Mouse (Mus musculus) embryonic facial prominence, embryonic 11.5 days (tissue): ENCODE data around the gene Ttc21b. TPM values are rescaled to one million over a fixed set of nuclear protein-coding genes. Genes with fewer than 3 reads are reported as not detected.
"Not testable (repeated sequence)": the region's sequence is repeated elsewhere in the genome, so short reads cannot be mapped to it uniquely, and the experiment has no call there.

Source experiments
- ATAC-seq: fragments of 200-750 bp; cut with Nextera tagmentation; replicated peaks from 2 replicates; pipeline ENCODE4 v1.8.0; 2017; ENCODE audit warnings: low read depth; ENCODE audit not compliant: insufficient number of reproducible peaks, low FRiP score, low TSS enrichment
- DNase-seq: peaks from one replicate; pipeline ENCODE4 v3.0.0-alpha.2; 2015; ENCODE audit warnings: low spot score
- H3K27ac ChIP-seq: fragments of 300-500 bp; sonication (generic); replicated peaks from 2 replicates; pipeline ENCODE4 v1.5.1; 2014; ENCODE audit warnings: mild to moderate bottlenecking, low read depth, low read length, control low read depth
- H3K27me3 ChIP-seq: fragments of 300-500 bp; sonication (generic); 2 replicates; pipeline ENCODE4 v1.6.1; 2014; ENCODE audit warnings: mild to moderate bottlenecking, low read length, moderate library complexity, mixed read lengths; ENCODE audit not compliant: control insufficient read depth, insufficient read depth
- H3K36me3 ChIP-seq: fragments of 300-500 bp; sonication (generic); replicated peaks from 2 replicates; pipeline ENCODE4 v1.6.1; 2014; ENCODE audit warnings: low read depth, mild to moderate bottlenecking, low read length, moderate library complexity, mixed read lengths; ENCODE audit not compliant: control insufficient read depth, insufficient read depth
- H3K4me1 ChIP-seq: fragments of 300-500 bp; sonication (generic); 2 replicates; pipeline ENCODE4 v1.6.1; 2014; ENCODE audit warnings: low read length, mixed read lengths; ENCODE audit not compliant: control insufficient read depth, insufficient read depth
- H3K4me2 ChIP-seq: fragments of 300-500 bp; sonication (generic); 2 replicates; pipeline ENCODE4 v1.6.1; 2014; ENCODE audit warnings: low read depth, mild to moderate bottlenecking, control low read depth, low read length, moderate library complexity
- H3K4me3 ChIP-seq: fragments of 300-500 bp; sonication (generic); 2 replicates; pipeline ENCODE4 v1.5.1; 2014; ENCODE audit warnings: low read depth, low read length, control low read depth
- H3K9ac ChIP-seq: fragments of 300-500 bp; sonication (generic); replicated peaks from 2 replicates; pipeline ENCODE4 v1.6.1; 2014; ENCODE audit warnings: mild to moderate bottlenecking, control low read depth, low read length
- H3K9me3 ChIP-seq: fragments of 300-500 bp; sonication (generic); replicated peaks from 2 replicates; pipeline ENCODE4 v1.6.1; 2016; ENCODE audit warnings: mild to moderate bottlenecking, low read length, inconsistent platforms, mixed read lengths; ENCODE audit not compliant: control insufficient read depth
- WGBS: fragments of 180-500 bp; shearing (Covaris S2); extraction: QIAGEN DNeasy Blood & Tissue Kit; methylation state at CpG from one replicate; pipeline ENCODE4 v1.1.7; 2014; 5-methylcytosine and 5-hydroxymethylcytosine counted together
- polyA plus RNA-seq: library from polyadenylated mRNA; unstranded; fragments of >200 nt; fragmentation: Nextera tagmentation; extraction: Ambion mirVana; gene quantifications from 2 replicates; pipeline ENCODE4 v1.2.1, GENCODE M21; 2014

The Ttc21b gene
- polyA plus RNA-seq, 1 experiment from 2014 or later: 17.6 TPM

- no peak overlapping the region for H3K4me3 ChIP-seq
- no peak overlapping the region for H3K9ac ChIP-seq
- H3K4me2 ChIP-seq: no peak overlapping the region
- no peak overlapping the region for H3K27ac ChIP-seq
- WGBS: 84% methylated on average over 2 of the region's 2 CpGs
- H3K4me1 ChIP-seq: no peaks in the 10 kb centered on the region
- H3K36me3 ChIP-seq: no peaks in the 10 kb centered on the region; the same call in 1 of the 2 replicates
- no peaks in the 10 kb centered on the region for H3K27me3 ChIP-seq
- no peak for ATAC-seq
- no peaks in the 10 kb centered on the region for H3K9me3 ChIP-seq
- DNase-seq: no peak
These were observed 49.6 kb downstream of the Ttc21b start for GRCm38 (mm10) chr2:66206796-66207195.

- ATAC-seq: no peak
- Histone ChIP-seq H3K27me3 (no peaks in the 10 kb centered on the region), H3K4me1 (no peaks in the 10 kb centered on the region), H3K9ac (no peak overlapping the region), H3K27ac (no peak overlapping the region), H3K9me3 (no peaks in the 10 kb centered on the region), H3K36me3 (no peaks in the 10 kb centered on the region; the same call in 1 of the 2 replicates), H3K4me2 (no peak overlapping the region), H3K4me3 (no peak overlapping the region)
- no peak for DNase-seq
- WGBS: 93% methylated on average over 2 of the region's 2 CpGs
These were observed 52.2 kb downstream of the Ttc21b start for GRCm38 (mm10) chr2:66204218-66204617.

- H3K4me3 ChIP-seq: no peak overlapping the region
These were observed 56.2 kb downstream of the Ttc21b start for GRCm38 (mm10) chr2:66200195-66200594.

GRCm38 (mm10) chr2:66191691-66192100 lies 64.7 kb downstream of the Ttc21b start:
- Histone ChIP-seq H3K9ac (no peak overlapping the region), H3K36me3 (no peaks in the 10 kb centered on the region; the same call in 1 of the 2 replicates), H3K4me1 (no peaks in the 10 kb centered on the region), H3K4me3 (no peak overlapping the region), H3K4me2 (no peak overlapping the region), H3K9me3 (no peaks in the 10 kb centered on the region), H3K27ac (no peak overlapping the region), H3K27me3 (no peaks in the 10 kb centered on the region)
- WGBS: 73% methylated on average over 13 of the region's 13 CpGs
- ATAC-seq (no peak), DNase-seq (peak; percentile 18)

More at GRCm38 (mm10) chr2:66200195-66200594, 56.2 kb downstream of the Ttc21b start:
- ATAC-seq: no peak
- Histone ChIP-seq H3K4me1 (no peaks in the 10 kb centered on the region), H3K27ac (no peak overlapping the region), H3K27me3 (no peaks in the 10 kb centered on the region), H3K4me2 (no peak overlapping the region), H3K36me3 (no peaks in the 10 kb centered on the region; the same call in 1 of the 2 replicates), H3K9me3 (no peaks in the 10 kb centered on the region), H3K9ac (no peak overlapping the region)
- 25% methylated on average over 3 of the region's 3 CpGs for WGBS
- DNase-seq: no peak

GRCm38 (mm10) chr2:66190157-66190556 lies 66.3 kb downstream of the Ttc21b start:
- Histone ChIP-seq H3K4me1 (no peaks in the 10 kb centered on the region), H3K4me2 (no peak overlapping the region), H3K27me3 (no peaks in the 10 kb centered on the region), H3K27ac (no peak overlapping the region), H3K9me3 (no peaks in the 10 kb centered on the region), H3K4me3 (no peak overlapping the region), H3K9ac (no peak overlapping the region), H3K36me3 (no peaks in the 10 kb centered on the region; the same call in 1 of the 2 replicates)
- DNase-seq: no peak
- 98% methylated on average over 5 of the region's 5 CpGs for WGBS
- ATAC-seq: no peak

- H3K27ac ChIP-seq, H3K4me2 ChIP-seq, H3K36me3 ChIP-seq, H3K9ac ChIP-seq, H3K27me3 ChIP-seq, H3K4me1 ChIP-seq, ATAC-seq, H3K9me3 ChIP-seq, DNase-seq, H3K4me3 ChIP-seq: not testable (repeated sequence)
- WGBS: 97% methylated on average over 12 of the region's 12 CpGs
These were observed 67.2 kb downstream of the Ttc21b start for GRCm38 (mm10) chr2:66189197-66189596.

- ATAC-seq: no peak
- no peak for DNase-seq
- H3K9ac ChIP-seq: no peak overlapping the region
- no peak overlapping the region for H3K4me3 ChIP-seq
- no peaks in the 10 kb centered on the region for H3K27me3 ChIP-seq
- no peak overlapping the region for H3K27ac ChIP-seq
- no peaks in the 10 kb centered on the region; the same call in 1 of the 2 replicates for H3K36me3 ChIP-seq
- WGBS: 78% methylated on average over 6 of the region's 6 CpGs
- H3K4me2 ChIP-seq: no peak overlapping the region
- no peaks in the 10 kb centered on the region for H3K4me1 ChIP-seq
- H3K9me3 ChIP-seq: no peaks in the 10 kb centered on the region
These were observed 68.9 kb downstream of the Ttc21b start for GRCm38 (mm10) chr2:66187520-66187919.

- 85% methylated on average over 7 of the region's 7 CpGs for WGBS
- no peaks in the 10 kb centered on the region for H3K9me3 ChIP-seq
- no peak overlapping the region for H3K27ac ChIP-seq
- H3K4me3 ChIP-seq: no peak overlapping the region
- ATAC-seq (no peak), DNase-seq (no peak)
- H3K4me1 ChIP-seq: no peaks in the 10 kb centered on the region
- H3K36me3 ChIP-seq: no peaks in the 10 kb centered on the region; the same call in 1 of the 2 replicates
- H3K9ac ChIP-seq: no peak overlapping the region
- no peak overlapping the region for H3K4me2 ChIP-seq
- H3K27me3 ChIP-seq: no peaks in the 10 kb centered on the region
These were observed 71.8 kb downstream of the Ttc21b start for GRCm38 (mm10) chr2:66184431-66185164.
